In genomic region chr1:74068366-74069084, GRCm38 (mm10) we compare ENCODE assay signal across 8 mouse cellular contexts. TPM values are rescaled to one million over a fixed set of nuclear protein-coding genes. Genes with fewer than 3 reads are reported as not detected.
DNase-seq lines count a peak whose midpoint lies in the region; ATAC-seq and TF ChIP-seq lines count a peak whose summit lies in the region.

No protein-coding gene starts in this region.

- peaks cover 41% of the 10 kb centered on the region for H3K4me1 ChIP-seq in embryonic facial prominence, embryonic 13.5 days
- H3K4me1 ChIP-seq in hindbrain, embryonic 13.5 days (replicated peaks) = peaks cover 22% of the 10 kb centered on the region
- peaks cover 45% of the 10 kb centered on the region for H3K4me1 ChIP-seq in lung, embryonic 16.5 days (replicated peaks; ENCODE audit: control insufficient read depth, insufficient read depth, low read length)
- H3K4me1 ChIP-seq in stomach, embryonic 15.5 days = peaks cover 15% of the 10 kb centered on the region

- no peaks in the 10 kb centered on the region for H3K27me3 ChIP-seq in embryonic facial prominence, embryonic 13.5 days
- H3K27me3 ChIP-seq in hindbrain, embryonic 13.5 days = peaks cover 27% of the 10 kb centered on the region
- H3K27me3 ChIP-seq in lung, embryonic 16.5 days (ENCODE audit: control insufficient read depth, insufficient read depth, low read depth, low read length) = no peaks in the 10 kb centered on the region
- H3K27me3 ChIP-seq in stomach, embryonic 15.5 days (replicated peaks) = no peaks in the 10 kb centered on the region

- no peak for TF ChIP-seq CTCF in layer of hippocampus, adult 2 months (conservative IDR thresholded peaks at IDR 0.05)

- no peak for DNase-seq in layer of hippocampus, adult 2 months (ENCODE audit: low spot score in 2 of 2)
- DNase-seq in layer of hippocampus, postnatal 14 days (ENCODE audit: low spot score in 2 of 2) = no peak
- DNase-seq in cerebellum, postnatal 25 days = no peak
- DNase-seq in layer of hippocampus, adult 11-12 months (ENCODE audit: low spot score) = no peak

- 3% methylated on average over 39 of the region's 41 CpGs for WGBS in embryonic facial prominence, embryonic 13.5 days
- WGBS in hindbrain, embryonic 13.5 days = 5% methylated on average over 32 of the region's 41 CpGs
- WGBS in lung, embryonic 16.5 days = under 1% methylated on average over 38 of the region's 41 CpGs
- WGBS in stomach, embryonic 15.5 days = 7% methylated on average over 40 of the region's 41 CpGs

- peak; percentile 58 for ATAC-seq in embryonic facial prominence, embryonic 13.5 days (ENCODE audit: insufficient number of reproducible peaks, insufficient read depth, low FRiP score, low TSS enrichment, low read depth)
- peak; percentile 73 for ATAC-seq in hindbrain, embryonic 13.5 days (ENCODE audit: low FRiP score)
- peak; percentile 75 for ATAC-seq in lung, embryonic 16.5 days (ENCODE audit: low read depth)
- peak; percentile 37 for ATAC-seq in stomach, embryonic 15.5 days (ENCODE audit: insufficient read depth, low FRiP score, low read depth)

- peak overlapping the region; percentile 86 for H3K4me2 ChIP-seq in embryonic facial prominence, embryonic 13.5 days
- peak overlapping the region; percentile 54 for H3K4me2 ChIP-seq in hindbrain, embryonic 13.5 days
- H3K4me2 ChIP-seq in lung, embryonic 16.5 days (ENCODE audit: low read depth, low read length) = peak overlapping the region; percentile 97
- H3K4me2 ChIP-seq in stomach, embryonic 15.5 days = peak overlapping the region; percentile 91

- peak overlapping the region; percentile 76 for H3K9ac ChIP-seq in embryonic facial prominence, embryonic 13.5 days
- H3K9ac ChIP-seq in hindbrain, embryonic 13.5 days = peak overlapping the region; percentile 55
- H3K9ac ChIP-seq in lung, embryonic 16.5 days (ENCODE audit: low read length) = peak overlapping the region; percentile 85
- peak overlapping the region; percentile 61 for H3K9ac ChIP-seq in stomach, embryonic 15.5 days

- peaks cover 18% of the 10 kb centered on the region for H3K36me3 ChIP-seq in embryonic facial prominence, embryonic 13.5 days
- no peaks in the 10 kb centered on the region for H3K36me3 ChIP-seq in hindbrain, embryonic 13.5 days
- H3K36me3 ChIP-seq in lung, embryonic 16.5 days (ENCODE audit: control insufficient read depth, insufficient read depth, low read length) = peaks cover 3% of the 10 kb centered on the region; the same call in 1 of the 2 replicates
- H3K36me3 ChIP-seq in stomach, embryonic 15.5 days = no peaks in the 10 kb centered on the region

- H3K4me3 ChIP-seq in layer of hippocampus, adult 2 months = peak overlapping the region; percentile 49
- peak overlapping the region; percentile 51 for H3K4me3 ChIP-seq in embryonic facial prominence, embryonic 13.5 days
- peak overlapping the region; percentile 27 for H3K4me3 ChIP-seq in hindbrain, embryonic 13.5 days
- peak overlapping the region; percentile 63 for H3K4me3 ChIP-seq in lung, embryonic 16.5 days (ENCODE audit: low read length)
- H3K4me3 ChIP-seq in stomach, embryonic 15.5 days (replicated peaks) = peak overlapping the region; percentile 42

- no peaks in the 10 kb centered on the region for H3K9me3 ChIP-seq in embryonic facial prominence, embryonic 13.5 days
- no peaks in the 10 kb centered on the region for H3K9me3 ChIP-seq in hindbrain, embryonic 13.5 days
- H3K9me3 ChIP-seq in lung, embryonic 16.5 days (ENCODE audit: control insufficient read depth, low read length) = no peaks in the 10 kb centered on the region
- H3K9me3 ChIP-seq in stomach, embryonic 15.5 days = no peaks in the 10 kb centered on the region

- H3K27ac ChIP-seq in layer of hippocampus, adult 2 months = no peak overlapping the region
- H3K27ac ChIP-seq in embryonic facial prominence, embryonic 13.5 days = peak overlapping the region; percentile 91
- no peak overlapping the region for H3K27ac ChIP-seq in hindbrain, embryonic 13.5 days
- peak overlapping the region; percentile 88 for H3K27ac ChIP-seq in lung, embryonic 16.5 days (ENCODE audit: low read length)
- 0 out of 2 replicates have a peak overlapping the region, but pooled peaks have one; percentile 26 for H3K27ac ChIP-seq in stomach, embryonic 15.5 days

RNA-seq across cellular contexts. Expression of gene Tns1, which starts 55.7 kb away (rescaled TPM):
- total RNA-seq in layer of hippocampus, adult 2 months (2021) = 10 to 100 TPM; 41.3 to 43.3 TPM
- total RNA-seq in layer of hippocampus, postnatal 14 days (2021) = 10 to 100 TPM; 49.6 to 52.2 TPM
- polyA plus RNA-seq in embryonic facial prominence, embryonic 13.5 days (2015; fragmentation: Nextera tagmentation; extraction: Ambion mirVana) = 38.5 and 39.3 TPM in 2 replicates
- polyA plus RNA-seq in hindbrain, embryonic 13.5 days (2015; fragmentation: Nextera tagmentation; extraction: Ambion mirVana) = 10.3 and 13.0 TPM in 2 replicates
- 137 and 147 TPM in 2 replicates for polyA plus RNA-seq in lung, embryonic 16.5 days (2015; fragmentation: Nextera tagmentation; extraction: Ambion mirVana)
- polyA plus RNA-seq in stomach, embryonic 15.5 days (2015; fragmentation: Nextera tagmentation; extraction: Ambion mirVana) = 34.5 and 40.3 TPM in 2 replicates

RNA-seq across cellular contexts. Expression of gene Rufy4, which starts 56.8 kb away (rescaled TPM):
- total RNA-seq in layer of hippocampus, adult 2 months (2021) = under 1 TPM in 1 of 2 experiments, not detected in 1; 0.25 TPM
- under 1 TPM; 0.18 to 0.24 TPM for total RNA-seq in layer of hippocampus, postnatal 14 days (2021)
- polyA plus RNA-seq in embryonic facial prominence, embryonic 13.5 days (2015; fragmentation: Nextera tagmentation; extraction: Ambion mirVana) = 0.22 and 0.23 TPM in 2 replicates
- polyA plus RNA-seq in hindbrain, embryonic 13.5 days (2015; fragmentation: Nextera tagmentation; extraction: Ambion mirVana) = 0.57 and 0.60 TPM in 2 replicates
- 0.31 and 0.64 TPM in 2 replicates for polyA plus RNA-seq in lung, embryonic 16.5 days (2015; fragmentation: Nextera tagmentation; extraction: Ambion mirVana)
- 0.23 and 0.43 TPM in 2 replicates for polyA plus RNA-seq in stomach, embryonic 15.5 days (2015; fragmentation: Nextera tagmentation; extraction: Ambion mirVana)

Comparison
In these comparisons a context has a peak if more than half of its experiments do, and no peak if none do; other contexts are left out.
1. H3K27ac ChIP-seq: peak in embryonic facial prominence, embryonic 13.5 days (single experiment), lung, embryonic 16.5 days (single experiment) and stomach, embryonic 15.5 days (single experiment); none in layer of hippocampus, adult 2 months (single experiment) and hindbrain, embryonic 13.5 days (single experiment).
2. Peak in every context shown above with its lines, with median percentiles within 50 percentile points of each other: H3K4me3 ChIP-seq, ATAC-seq, H3K4me2 ChIP-seq and H3K9ac ChIP-seq.